Mouse (Mus musculus): ENCODE measurements at regions not wholly inside any gene's neighbourhood (a gene's known extent, or its start where the extent isn't known, plus 50 kb on each side); places are given as distances from the start of the nearest gene placed in this dataset.

DNA sequence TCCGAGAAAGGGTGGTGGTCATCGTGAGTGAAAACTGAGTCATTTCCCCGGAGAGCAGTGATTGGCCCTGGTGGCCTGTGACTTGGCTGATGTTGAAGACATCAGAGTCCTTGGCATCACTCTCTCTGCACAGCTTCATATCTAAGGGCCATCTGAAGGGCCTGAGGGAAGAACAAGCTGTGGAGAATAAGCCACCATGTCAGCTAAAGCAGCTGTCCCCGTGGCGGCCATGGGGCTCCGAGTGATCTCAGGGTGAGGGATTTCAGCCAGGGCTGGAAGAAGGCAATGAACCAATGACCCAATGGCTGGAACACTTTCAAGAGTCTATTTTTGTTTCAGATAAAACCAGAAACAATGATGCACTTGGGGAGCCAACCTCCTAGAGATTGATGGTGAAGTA, 62.2 kb downstream of the Ttc32 start:
- 0 out of 2 replicates have a peak, but pooled peaks cover 2% of the 10 kb centered on the region for H3K4me1 ChIP-seq (ENCODE audit: control insufficient read depth, insufficient read depth, low read length)
- no peak overlapping the region for H3K4me3 ChIP-seq (ENCODE audit: insufficient read depth, low read length)
- H3K27ac ChIP-seq (ENCODE audit: insufficient read depth, low read depth, low read length): no peak overlapping the region
- TF ChIP-seq CTCF (IDR thresholded peaks at IDR 0.05; ENCODE audit: low read depth, low read length): no peak
- TF ChIP-seq POLR2A (IDR thresholded peaks at IDR 0.05; ENCODE audit: borderline replicate concordance, low read depth, low read length): no peak

DNA sequence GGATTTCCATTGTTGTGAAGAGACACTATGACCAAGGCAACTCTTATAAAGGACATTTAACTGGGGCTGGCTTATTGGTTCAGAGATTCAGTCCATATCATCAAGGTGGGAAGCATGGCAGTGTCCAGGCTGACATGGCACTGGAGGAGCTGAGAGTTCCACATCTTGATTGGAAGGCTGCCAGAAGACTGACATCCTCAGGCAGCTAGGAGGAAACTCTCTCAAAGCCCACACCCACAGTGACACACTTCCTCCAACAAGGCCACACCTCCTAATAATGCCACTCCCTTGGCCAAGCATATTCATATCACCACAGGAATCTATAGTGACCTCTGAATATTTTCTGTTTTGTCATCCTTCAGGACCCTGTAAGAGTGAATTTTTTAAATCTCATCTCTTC, 65.3 kb downstream of the Ttc32 start:
- H3K27ac ChIP-seq (ENCODE audit: insufficient read depth, low read depth, low read length): no peak overlapping the region
- no peak overlapping the region for H3K4me3 ChIP-seq (ENCODE audit: insufficient read depth, low read length)
- no peak for TF ChIP-seq POLR2A (IDR thresholded peaks at IDR 0.05; ENCODE audit: borderline replicate concordance, low read depth, low read length)
- no peak for TF ChIP-seq CTCF (IDR thresholded peaks at IDR 0.05; ENCODE audit: low read depth, low read length)

DNA sequence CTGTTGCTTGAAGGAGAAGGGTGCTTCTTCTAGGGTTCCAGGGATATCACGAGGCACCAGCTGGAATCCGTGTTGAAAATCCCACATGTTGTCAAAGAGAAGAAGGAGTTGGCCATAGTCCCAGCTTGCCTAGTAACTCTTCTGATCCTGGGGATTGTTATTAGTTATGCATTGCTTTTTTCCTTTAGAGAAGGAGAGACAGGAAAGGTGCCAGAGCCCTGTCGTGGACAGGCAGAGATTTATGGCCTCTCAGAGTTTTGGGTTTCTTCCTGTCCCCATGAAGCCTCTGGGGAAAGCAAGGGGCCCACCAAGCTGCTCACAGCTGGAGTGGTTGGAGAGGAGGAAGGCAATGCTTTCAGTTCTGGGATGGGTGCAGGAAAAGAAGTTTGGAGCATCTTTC, 76.6 kb downstream of the Ttc32 start:
- no peak overlapping the region for H3K27ac ChIP-seq (ENCODE audit: insufficient read depth, low read depth, low read length)
- H3K4me3 ChIP-seq (ENCODE audit: insufficient read depth, low read length): no peak overlapping the region
- peaks cover 3% of the 10 kb centered on the region; the same call in 1 of the 2 replicates for H3K4me1 ChIP-seq (ENCODE audit: control insufficient read depth, insufficient read depth, low read length)
- no peak for TF ChIP-seq POLR2A (IDR thresholded peaks at IDR 0.05; ENCODE audit: borderline replicate concordance, low read depth, low read length)
- TF ChIP-seq CTCF (IDR thresholded peaks at IDR 0.05; ENCODE audit: low read depth, low read length): no peak

More for the DNA sequence above, 65.3 kb downstream of the Ttc32 start:
- H3K4me1 ChIP-seq (ENCODE audit: control insufficient read depth, insufficient read depth, low read length): 0 out of 2 replicates have a peak, but pooled peaks cover 2% of the 10 kb centered on the region

DNA sequence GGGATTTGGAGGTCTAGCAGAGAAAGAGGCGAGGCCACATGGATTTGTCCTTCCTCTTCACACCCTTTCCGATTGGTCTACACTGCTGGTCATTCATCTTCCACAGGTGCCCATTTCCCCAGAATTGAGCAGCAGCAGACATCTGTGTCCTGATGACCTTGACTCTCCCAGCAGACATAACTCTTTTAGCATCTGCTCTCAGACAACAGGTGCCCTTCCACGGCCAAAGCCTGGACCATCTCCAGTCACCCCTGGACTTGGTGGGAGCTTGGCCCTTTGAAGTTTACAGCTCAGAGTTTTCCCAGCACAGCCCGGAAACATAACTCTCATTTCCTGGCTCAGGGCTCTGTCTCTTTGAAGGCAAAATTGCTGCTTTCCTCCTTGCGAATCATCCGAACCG, 80.0 kb downstream of the Ttc32 start:
- TF ChIP-seq CTCF (IDR thresholded peaks at IDR 0.05; ENCODE audit: low read depth, low read length) (no peak), POLR2A (IDR thresholded peaks at IDR 0.05; ENCODE audit: borderline replicate concordance, low read depth, low read length) (no peak)
- no peak overlapping the region for H3K4me3 ChIP-seq (ENCODE audit: insufficient read depth, low read length)
- H3K27ac ChIP-seq (ENCODE audit: insufficient read depth, low read depth, low read length): no peak overlapping the region
- H3K4me1 ChIP-seq (ENCODE audit: control insufficient read depth, insufficient read depth, low read length): peaks cover 18% of the 10 kb centered on the region

DNA sequence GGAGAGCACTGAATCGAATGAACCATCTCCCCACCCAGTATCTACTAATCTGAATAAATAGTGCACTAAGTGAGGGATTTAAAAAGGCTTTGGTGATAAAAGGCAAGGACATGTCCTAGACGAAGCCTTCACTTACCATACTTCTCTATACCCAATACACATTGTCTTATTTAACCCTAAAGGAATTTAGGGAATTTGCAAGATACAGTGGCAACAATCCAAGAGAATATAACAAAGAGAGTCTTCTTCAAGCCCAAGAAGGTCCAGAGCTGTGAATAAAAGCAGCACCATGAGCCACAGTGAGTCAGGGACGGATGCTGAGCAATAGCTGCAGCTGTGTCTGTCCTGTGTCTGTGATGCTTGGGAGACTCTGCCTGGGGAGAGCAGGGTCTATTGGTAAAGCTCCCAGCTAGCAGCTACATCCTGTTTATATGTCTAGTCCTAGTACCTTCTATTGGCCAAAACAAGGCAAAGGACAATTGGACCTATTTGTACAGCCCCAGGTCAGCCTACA, 82.4 kb downstream of the Ttc32 start:
- Histone ChIP-seq H3K4me3 (ENCODE audit: insufficient read depth, low read length) (no peak overlapping the region), H3K27ac (ENCODE audit: insufficient read depth, low read depth, low read length) (no peak overlapping the region), H3K4me1 (ENCODE audit: control insufficient read depth, insufficient read depth, low read length) (peaks cover 25% of the 10 kb centered on the region)
- TF ChIP-seq CTCF (IDR thresholded peaks at IDR 0.05; ENCODE audit: low read depth, low read length) (no peak), POLR2A (IDR thresholded peaks at IDR 0.05; ENCODE audit: borderline replicate concordance, low read depth, low read length) (no peak)

DNA sequence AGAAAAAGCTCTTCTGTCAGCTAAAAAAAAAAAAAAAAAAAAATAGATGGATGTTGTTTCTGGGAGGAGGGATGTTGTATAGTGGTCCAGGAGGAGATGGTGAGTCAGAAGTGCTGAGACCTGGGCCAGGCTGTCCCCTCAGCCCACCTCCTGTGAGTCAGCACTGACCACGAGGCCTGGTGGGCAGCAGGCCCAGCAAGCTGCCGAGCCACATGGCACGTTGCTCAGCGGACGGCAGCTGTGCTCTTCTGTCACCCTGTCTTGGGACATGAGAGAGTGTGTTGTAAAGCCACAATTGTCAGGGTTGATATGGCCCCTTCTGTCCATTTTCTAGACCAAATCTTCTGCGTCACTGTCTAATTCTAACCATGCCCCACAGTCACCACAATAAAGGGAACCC, 83.9 kb downstream of the Ttc32 start:
- no peak overlapping the region for H3K4me3 ChIP-seq (ENCODE audit: insufficient read depth, low read length)
- TF ChIP-seq POLR2A (IDR thresholded peaks at IDR 0.05; ENCODE audit: borderline replicate concordance, low read depth, low read length) (no peak), CTCF (IDR thresholded peaks at IDR 0.05; ENCODE audit: low read depth, low read length) (no peak)
- H3K4me1 ChIP-seq (ENCODE audit: control insufficient read depth, insufficient read depth, low read length): peaks cover 25% of the 10 kb centered on the region
- peak overlapping the region; percentile 52 for H3K27ac ChIP-seq (ENCODE audit: insufficient read depth, low read depth, low read length)

DNA sequence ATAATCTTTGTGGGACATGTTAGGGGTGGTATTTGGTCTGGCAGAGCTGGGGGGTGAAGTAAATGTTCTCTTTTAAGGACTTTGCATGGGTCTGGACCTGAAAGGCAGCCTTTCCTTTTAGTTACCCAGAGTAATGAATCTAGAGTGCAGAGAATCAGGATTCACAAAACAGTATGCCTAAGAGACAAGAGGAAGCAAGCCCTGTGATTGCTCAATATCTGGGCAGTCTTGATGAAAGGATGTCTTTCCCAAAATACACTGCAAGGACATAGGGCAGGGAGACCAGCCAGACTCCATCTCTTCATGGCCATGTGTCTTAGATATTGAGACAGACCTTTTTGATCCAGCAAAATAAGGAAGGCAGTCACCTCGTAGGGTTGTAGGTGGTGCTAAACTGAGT, 84.3 kb downstream of the Ttc32 start:
- no peak for TF ChIP-seq CTCF (IDR thresholded peaks at IDR 0.05; ENCODE audit: low read depth, low read length)
- TF ChIP-seq POLR2A (IDR thresholded peaks at IDR 0.05; ENCODE audit: borderline replicate concordance, low read depth, low read length): no peak
- Histone ChIP-seq H3K4me3 (ENCODE audit: insufficient read depth, low read length) (no peak overlapping the region), H3K4me1 (ENCODE audit: control insufficient read depth, insufficient read depth, low read length) (peaks cover 25% of the 10 kb centered on the region), H3K27ac (ENCODE audit: insufficient read depth, low read depth, low read length) (peak overlapping the region; percentile 52)

DNA sequence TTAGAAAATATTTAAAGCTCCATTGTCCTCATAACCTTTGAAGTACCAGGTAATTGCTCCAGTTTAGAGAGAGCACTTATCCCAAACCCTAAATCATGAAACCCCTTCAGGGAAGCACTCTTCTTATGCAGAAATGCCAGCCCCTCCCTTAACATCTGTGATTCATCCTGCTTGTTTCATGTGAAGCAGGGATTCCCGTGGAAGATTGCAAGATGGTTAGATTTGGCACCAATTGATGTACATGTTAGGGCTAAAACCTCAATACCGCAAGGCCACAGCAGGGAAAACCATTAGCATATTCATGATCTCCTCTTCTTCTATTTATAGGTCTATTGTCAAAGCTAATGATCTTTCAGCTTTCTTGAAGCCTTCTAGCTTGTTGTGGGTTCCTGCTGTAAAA, 88.8 kb downstream of the Ttc32 start:
- H3K4me3 ChIP-seq (ENCODE audit: insufficient read depth, low read length): no peak overlapping the region
- H3K4me1 ChIP-seq (ENCODE audit: control insufficient read depth, insufficient read depth, low read length): peaks cover 18% of the 10 kb centered on the region
- no peak overlapping the region for H3K27ac ChIP-seq (ENCODE audit: insufficient read depth, low read depth, low read length)
- TF ChIP-seq CTCF (IDR thresholded peaks at IDR 0.05; ENCODE audit: low read depth, low read length): no peak
- TF ChIP-seq POLR2A (IDR thresholded peaks at IDR 0.05; ENCODE audit: borderline replicate concordance, low read depth, low read length): no peak

DNA sequence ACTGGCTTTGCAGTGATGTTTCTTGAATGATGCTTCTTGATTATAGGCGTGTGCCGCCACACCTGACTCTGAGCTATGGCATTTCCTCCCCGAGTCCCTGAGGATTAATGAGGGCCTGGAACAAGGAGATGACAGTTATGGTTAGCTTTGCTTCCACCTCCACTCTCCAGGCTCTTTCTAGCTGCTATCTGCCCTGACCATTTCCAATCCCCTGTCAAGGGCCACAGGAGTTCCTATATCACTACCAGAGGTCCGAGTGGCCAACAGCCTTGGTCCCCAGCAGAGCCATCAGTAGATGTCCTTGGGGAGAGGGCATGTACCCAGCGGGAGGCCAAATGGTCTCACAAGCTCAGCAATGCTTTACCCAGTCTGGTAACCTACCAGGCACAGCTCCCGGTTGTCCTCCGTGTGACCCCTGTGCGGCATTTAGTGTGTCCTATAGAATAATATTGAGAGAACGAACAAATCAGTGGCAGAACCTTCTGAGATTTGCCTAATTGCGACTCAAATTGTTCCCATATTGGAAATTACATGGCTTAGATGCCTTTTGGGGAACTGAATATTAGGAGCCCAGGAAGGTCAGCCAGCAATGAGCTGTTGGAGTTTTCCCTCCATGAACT, 98.2 kb downstream of the Ttc32 start:
- no peak overlapping the region for H3K4me3 ChIP-seq (ENCODE audit: insufficient read depth, low read length)
- H3K27ac ChIP-seq (ENCODE audit: insufficient read depth, low read depth, low read length): peak overlapping the region; percentile 60; the same call in 1 of the 2 replicates

DNA sequence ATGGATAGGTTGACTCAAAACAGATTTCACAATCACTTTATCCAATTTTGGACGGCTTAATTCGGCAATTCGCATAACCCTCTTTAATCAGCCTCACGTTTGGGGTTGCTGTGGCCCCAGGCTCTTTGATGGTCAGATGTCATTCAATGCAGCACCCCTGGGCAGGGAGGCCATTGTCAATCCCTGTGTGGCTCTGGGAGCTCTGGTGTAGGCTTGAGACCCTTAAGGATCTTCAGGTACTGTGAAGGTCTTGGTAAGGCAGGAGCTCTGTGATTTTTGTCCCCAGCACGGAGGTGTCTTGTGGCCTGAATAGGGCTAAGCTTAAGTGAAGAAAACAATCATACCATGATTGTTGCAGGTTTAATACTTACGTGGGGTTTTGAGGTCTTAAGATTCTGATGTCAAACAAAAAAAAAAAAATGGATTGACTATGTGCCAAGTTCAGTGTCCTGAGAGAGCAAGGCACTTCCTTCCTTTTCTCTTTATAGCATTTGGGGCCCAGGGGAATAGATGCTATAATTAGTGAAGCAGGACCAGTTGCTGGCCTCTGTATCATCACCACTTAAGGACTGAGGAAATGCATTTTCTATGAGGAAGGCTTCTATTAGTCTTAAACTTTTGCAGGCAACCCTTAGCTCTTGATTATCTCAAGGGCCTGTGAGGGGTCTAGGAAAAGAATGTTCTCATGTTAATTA, 98.9 kb downstream of the Ttc32 start:
- peak overlapping the region; percentile 63 for H3K27ac ChIP-seq (ENCODE audit: insufficient read depth, low read depth, low read length)
- H3K4me1 ChIP-seq (ENCODE audit: control insufficient read depth, insufficient read depth, low read length): peaks cover 44% of the 10 kb centered on the region
- no peak overlapping the region for H3K4me3 ChIP-seq (ENCODE audit: insufficient read depth, low read length)
- TF ChIP-seq POLR2A (IDR thresholded peaks at IDR 0.05; ENCODE audit: borderline replicate concordance, low read depth, low read length) (no peak), CTCF (IDR thresholded peaks at IDR 0.05; ENCODE audit: low read depth, low read length) (no peak)

More for the DNA sequence above, 98.2 kb downstream of the Ttc32 start:
- TF ChIP-seq POLR2A (IDR thresholded peaks at IDR 0.05; ENCODE audit: borderline replicate concordance, low read depth, low read length): no peak
- TF ChIP-seq CTCF (IDR thresholded peaks at IDR 0.05; ENCODE audit: low read depth, low read length): no peak
- H3K4me1 ChIP-seq (ENCODE audit: control insufficient read depth, insufficient read depth, low read length): peaks cover 42% of the 10 kb centered on the region
